Mouse (Mus musculus) bone marrow, adult 2 months (tissue): ENCODE results near the gene Fam168a.

Experiments used
- CTCF ChIP-seq: fragments of 200-500 bp; IDR thresholded peaks from 2 replicates; pipeline ENCODE4 v1.5.1; 2011; ENCODE audit warnings: low read length, control low read depth; ENCODE audit not compliant: control insufficient read depth, insufficient read depth
- POLR2A ChIP-seq: fragments of 200-500 bp; IDR thresholded peaks from 2 replicates; pipeline ENCODE4 v1.6.1; 2011; ENCODE audit warnings: low read depth, mild to moderate bottlenecking, control low read depth, low read length, borderline replicate concordance; ENCODE audit not compliant: control insufficient read depth

- peak; percentile 89 for TF ChIP-seq CTCF
- no peak for TF ChIP-seq POLR2A
Observed at GRCm38 (mm10) chr7:100663190-100663589, 43.2 kb upstream of the Fam168a start.
